Mouse (Mus musculus) ZHBTc4 (cell line): Measurements from ENCODE around the gene Kdm4a.

Experiments used
- DNase-seq: peaks from one replicate; pipeline ENCODE4 v3.0.0-alpha.2; 2011; ENCODE audit warnings: low read depth, low spot score

Kdm4a gene

DNA sequence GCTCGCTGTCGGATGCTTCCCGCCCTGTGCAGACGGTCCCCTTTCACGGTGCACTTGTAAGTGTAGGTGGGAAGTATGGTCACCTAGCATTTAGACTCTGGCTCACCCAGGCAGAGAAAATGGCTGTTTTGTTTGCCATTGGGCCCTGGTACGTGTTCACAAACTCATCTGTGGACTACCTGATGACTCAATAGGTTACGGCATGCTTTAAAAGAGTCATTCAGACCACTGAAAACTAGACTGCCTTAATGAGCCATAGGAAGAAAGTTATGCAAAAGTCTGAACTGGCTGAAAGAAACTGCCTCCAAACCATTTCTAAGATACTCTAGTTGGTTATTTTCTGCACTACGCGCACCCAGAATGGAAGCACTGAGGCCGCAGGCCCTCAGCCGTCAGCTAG, 63.7 kb downstream of the Kdm4a start:
- DNase-seq, result no peak

- no peak for DNase-seq
Measured at GRCm38 (mm10) chr4:118115132-118115531, 64.7 kb downstream of the Kdm4a start.

DNA sequence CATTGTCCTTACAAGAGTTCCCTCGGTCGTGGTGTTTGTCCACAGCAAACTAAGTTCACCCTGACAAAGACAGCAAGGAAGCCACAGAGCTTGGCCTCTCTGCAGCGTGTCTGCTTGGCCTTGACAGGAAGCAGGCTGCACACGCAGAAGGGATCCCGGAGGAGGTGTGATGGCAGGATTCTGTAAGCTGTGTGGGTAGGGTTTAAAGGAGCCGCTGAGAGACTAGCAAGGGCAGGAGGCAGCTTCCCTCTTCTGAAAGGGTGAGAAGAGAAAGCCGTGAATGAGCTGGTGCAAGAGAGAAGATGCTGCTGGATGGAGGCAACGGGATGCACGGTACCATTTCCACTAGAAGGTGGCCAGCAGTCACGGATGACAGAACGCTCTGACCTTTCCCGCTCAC, 67.2 kb downstream of the Kdm4a start:
- DNase-seq, result no peak

GRCm38 (mm10) chr4:118109649-118110048, 70.2 kb downstream of the Kdm4a start:
- DNase-seq, result no peak

DNA sequence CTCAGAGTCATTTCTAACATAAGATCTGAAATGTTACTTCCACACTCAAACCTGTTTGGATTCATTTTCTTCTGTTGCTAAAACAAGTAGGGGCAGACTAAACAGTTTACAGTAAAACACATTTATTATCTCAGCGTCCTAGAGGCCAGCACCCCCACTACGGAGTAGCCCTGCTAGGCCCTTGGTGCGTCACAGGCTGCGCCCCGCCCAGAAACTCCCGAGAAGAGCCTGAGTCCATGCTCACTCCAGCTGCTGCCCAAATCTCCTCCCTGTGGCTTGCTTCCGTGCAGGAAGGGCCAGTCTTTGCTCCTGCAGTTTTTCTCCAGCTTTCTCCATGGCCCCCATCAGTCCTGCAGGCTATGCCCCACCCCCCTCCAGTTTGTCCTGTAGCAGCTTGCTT, 71.1 kb downstream of the Kdm4a start:
- DNase-seq, result no peak

DNA sequence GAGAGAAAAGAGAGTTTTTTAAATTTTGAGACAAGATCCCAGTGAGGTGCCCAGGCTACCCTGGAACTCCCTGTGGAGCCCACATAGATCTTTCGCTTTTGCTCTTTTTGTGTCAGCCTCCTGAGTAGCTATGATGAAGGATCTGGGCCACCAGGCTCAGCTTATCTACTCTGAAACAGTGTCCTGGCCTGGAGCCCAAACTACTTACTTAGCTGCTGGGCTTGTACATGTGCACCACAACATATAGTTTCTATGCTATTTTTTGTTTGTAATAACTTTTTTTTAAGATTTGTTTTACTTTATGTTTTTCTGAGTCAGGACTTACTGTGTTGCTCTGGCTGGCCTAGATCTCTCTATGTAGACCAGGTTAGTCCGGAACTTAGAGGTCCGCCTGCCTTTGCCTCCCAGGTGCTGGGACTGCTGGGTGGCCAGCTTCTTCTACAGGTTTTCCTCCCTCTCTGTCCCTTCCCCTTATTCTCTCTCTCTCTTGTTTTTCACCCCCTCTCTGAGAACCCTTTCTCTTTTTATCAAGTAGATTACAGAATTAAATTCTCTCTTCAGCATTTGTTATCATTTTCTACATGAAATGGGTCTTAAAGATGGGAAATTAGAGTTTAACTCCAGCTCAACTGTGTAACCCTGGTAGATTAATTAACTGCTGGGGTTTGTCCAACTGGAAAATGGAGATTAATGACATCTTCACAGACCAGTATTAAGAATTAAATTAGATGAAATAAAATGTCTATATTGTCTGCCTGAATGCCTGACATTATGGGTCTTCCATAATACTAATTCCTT, 74.4 kb downstream of the Kdm4a start:
- no peak for DNase-seq

DNA sequence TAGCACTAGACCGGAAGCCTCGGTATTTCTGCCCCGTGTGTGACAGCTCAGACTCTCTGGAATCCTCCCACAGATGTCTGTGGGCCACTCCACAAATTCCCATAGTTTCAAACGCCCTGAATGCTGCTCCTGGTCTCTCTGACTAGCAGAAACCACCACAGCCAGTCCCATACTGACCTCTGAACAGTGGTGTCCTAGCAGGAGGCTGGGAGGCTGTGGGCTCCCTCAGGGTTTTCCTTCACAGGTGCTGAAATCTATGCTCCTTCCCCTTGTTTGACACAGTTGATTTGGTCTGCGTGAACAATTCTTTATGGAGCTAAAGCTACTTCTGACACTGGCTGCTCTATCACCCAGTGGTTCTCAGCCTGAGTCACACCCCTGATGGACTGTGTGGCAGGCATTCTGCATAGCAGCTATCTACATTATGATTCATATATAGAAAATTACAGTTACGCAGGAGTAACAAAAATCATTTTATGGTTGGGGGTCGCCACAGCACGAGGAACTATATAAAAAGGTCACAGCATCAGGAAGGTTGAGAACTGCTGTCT, 76.5 kb downstream of the Kdm4a start:
- DNase-seq, result no peak

DNA sequence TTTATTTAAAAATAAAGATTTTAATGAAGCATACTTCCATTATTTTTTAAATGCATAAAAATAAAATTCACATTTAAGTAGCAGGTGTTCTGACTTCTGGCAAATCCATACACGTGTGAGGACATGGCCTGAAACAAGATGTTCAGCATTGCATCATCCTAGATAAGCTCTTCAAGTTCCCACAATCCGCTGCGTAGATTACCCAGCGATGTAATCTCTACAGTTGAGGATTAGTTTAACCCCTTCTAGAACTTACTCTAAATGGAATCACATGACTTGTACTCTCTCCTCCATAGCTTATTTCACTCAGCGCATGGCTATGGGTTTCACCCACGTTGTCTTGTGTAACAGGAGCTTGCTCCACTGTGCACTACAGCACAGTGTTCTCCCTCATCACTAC, 78.3 kb downstream of the Kdm4a start:
- no peak for DNase-seq

- no peak for DNase-seq
Measured at GRCm38 (mm10) chr4:118099637-118100364, 80.0 kb downstream of the Kdm4a start.

DNA sequence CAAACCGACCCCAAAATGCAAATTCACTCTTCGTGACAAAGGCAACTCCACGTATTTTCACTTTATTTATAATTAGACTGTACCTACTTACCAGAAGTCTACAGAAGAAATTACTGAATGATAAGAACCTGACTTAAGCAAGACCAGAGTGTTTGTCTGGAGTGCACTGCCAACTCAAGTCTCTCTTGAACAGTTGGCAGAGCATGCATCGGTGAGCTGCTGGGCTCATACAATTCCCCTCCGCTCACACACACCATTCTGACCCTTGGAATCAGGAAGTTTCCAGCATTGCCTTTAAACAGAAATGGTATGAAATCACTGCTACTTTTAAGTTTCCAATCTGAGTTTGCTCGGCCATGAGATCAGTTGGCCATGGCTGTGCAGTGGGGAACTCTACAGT, 81.3 kb downstream of the Kdm4a start:
- no peak for DNase-seq

DNA sequence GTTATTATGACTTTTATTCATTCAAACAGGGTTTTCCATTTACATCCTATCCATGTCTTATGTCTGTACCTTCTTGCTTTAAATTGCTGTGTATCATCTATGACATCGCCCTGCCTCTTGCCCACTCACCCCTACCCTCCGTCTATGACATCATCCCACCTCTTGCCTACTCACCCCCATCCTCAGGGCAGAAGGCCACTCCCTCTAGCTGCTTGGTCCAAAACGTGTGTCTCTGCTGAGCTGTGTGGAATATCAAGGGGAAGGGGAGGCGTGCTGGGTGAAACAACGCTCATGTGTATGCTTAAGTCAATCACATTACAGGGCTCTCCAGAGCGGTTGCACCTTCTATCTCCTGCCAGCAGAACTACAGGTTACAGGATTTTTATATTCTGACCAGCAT, 83.8 kb downstream of the Kdm4a start:
- no peak for DNase-seq

- no peak for DNase-seq
Measured at GRCm38 (mm10) chr4:118092784-118093457, 86.9 kb downstream of the Kdm4a start.

- no peak for DNase-seq
Measured at GRCm38 (mm10) chr4:118090449-118090848, 89.4 kb downstream of the Kdm4a start.

DNA sequence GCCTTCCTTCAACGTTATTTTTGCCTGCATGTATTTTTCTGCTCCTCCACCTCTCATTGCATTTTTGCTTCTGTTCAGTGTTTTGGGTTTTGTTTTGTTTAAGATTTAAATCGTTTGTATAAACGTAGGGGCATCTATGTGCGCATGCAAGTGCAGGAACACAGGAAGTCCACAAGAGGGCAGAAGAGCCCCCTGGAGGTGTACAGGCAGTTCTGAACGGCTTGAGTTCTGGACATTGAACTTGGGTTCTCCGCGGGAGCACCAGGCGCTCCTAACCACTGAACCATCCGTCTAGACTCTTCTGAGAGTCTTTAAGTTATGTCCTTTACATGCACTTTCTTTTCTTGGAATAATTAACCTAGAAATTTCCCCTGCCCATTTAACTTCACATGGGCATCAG, 89.9 kb downstream of the Kdm4a start:
- peak; percentile 75 for DNase-seq

- DNase-seq, result no peak
Measured at GRCm38 (mm10) chr4:118088771-118089170, 91.1 kb downstream of the Kdm4a start.
